Mouse (Mus musculus) left cerebral cortex, adult 9 months (tissue): ENCODE measurements around the gene 4930402H24Rik.

Experiments used
- DNase-seq, 2 experiments: peaks; one replicate each; pipeline ENCODE4 v3.0.0; 2022; ENCODE audit warnings: low spot score in 2 of 2

4930402H24Rik gene

DNA sequence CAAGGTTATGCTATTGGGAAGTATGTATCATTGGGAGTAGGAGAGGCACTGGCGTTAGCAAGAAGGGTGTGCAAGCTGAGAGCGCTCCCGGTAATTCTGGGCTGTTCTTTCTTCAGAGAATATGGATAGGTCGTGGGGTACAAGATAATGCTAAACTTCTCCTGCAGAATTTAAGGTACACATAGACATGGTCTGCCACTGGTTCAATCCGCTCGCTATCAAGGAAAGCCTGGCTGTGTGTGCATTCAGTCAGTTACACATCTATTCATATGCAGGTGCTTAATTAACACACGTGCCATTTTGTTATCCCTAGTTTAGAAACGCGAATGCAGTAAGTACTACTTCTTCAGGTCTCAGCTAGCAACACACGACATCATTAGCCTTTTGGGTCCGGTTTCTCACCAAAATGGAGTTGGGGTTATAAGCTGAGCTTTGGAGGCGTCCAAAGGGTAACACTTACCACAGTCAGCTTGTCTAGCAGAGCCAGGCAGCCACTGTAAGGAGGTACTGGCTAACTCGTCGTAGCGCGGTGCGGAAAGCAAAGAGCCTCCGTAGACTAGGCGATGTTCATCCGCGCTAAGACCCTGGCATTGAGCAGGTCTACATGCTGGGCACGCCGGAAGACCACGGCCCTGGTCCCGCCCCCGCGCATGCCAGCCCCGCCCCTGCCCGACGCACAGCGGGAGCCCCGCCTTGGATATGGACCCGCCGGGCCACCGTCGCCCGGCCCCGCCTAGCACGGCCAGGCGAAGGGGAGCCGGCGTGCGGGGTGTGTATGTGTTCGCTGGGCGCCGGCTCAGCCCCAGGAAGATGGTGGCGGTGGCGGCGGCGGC is at the start of gene 4930402H24Rik, which contains the start of gene Atrn:
Gene 4930402H24Rik (minus strand): TSS at position 656 of the 833 bp plus-strand sequence.
Gene Atrn (plus strand): TSS at position 745 of the 833 bp plus-strand sequence.
- DNase-seq: peak; percentile 72 to 83

DNA sequence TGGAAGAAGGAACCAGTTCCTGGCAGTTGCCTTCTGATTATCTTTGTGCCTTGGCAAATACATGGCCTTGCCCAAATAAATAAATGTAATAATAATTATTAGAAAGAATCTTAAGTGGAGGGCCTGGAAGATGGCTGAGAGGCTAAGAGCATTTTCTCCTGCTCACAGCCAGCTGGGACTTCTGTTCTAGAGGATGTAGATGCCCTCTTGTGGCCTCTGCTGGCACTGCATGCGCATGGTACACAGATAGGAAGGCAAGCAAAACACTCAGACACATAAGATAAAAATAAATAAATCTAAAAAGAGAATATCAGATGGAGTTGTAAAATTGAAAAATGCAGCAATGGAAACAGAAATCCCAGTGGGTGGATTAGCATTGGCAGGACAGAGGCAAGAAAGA is 44.3 kb upstream of the 4930402H24Rik start:
- peak; percentile 66 to 97 for DNase-seq

DNA sequence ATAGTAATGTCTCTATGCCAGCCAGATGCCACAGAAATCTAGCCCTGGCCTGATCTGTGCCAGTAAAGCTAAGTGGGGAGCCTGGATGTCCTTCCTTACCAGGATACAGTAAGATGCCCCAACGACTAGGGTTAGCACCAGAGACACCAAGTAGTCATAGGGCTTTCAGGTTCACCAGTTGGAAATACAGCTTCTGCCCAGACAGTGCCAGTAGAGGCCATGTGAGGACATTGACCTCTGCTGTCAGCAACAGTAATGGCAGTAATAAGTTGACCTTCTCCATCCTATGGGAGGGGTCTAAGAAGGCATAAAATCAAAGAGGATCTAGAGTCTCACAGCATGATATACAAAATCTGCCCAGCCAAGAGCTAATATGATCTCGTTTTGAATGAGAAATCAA is 43.6 kb upstream of the 4930402H24Rik start:
- DNase-seq: no peak

DNA sequence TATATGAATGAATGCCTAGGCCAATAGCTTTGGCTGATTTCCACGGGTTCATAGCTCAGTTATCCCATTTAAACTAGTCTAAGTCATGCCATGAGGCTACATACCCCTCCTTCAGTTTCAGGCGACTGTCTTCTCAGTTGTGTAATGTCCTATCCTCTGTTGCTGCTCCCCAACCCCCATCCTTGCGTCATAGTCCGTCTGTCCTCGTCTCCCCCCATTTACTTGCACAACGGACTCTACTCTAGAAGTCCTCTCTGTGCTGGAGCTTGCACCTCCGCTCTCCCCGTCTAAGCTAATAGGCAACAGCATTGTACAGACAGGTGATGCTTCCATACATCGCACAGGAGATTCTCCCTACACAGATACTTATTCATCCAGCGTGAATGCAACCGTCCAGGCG is 26.7 kb upstream of the 4930402H24Rik start:
- DNase-seq: no peak

DNA sequence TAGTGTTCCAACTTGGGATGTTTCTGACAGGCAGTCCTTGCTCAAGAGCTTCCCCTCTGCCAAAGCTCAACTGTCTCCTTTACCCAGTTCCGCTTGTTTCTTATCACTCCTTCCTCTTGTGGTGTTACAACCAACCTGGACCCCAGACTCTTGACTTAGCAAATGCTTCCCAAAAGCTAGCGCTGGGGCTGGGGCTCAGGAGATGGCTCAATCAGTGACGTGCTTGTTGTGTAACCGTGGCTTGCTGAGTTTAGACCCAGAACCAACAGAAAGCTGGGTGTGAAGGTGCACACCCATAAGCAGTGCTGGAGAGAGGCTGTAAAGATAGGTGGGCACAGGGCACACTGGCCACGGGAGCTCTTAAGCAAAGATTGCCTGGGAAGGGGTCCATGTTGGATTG is 23.8 kb upstream of the 4930402H24Rik start:
- no peak for DNase-seq

DNA sequence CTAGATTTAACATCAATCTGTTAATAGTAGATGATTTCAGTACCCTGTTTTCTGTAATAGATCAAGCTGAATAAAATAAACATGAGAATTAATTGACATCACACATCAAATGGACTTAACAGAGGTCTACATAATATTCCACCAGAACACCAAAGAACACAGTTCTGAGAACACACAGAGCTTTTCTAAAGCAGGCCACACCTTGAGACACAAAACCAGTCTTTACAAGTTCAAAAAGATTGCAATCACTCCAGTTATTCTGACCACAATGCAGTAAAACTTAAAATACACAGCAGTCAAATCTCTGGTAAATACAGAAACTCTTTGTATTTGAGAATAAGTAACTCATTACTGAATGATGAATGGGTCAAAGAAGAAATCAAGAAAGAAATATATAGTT is 22.3 kb upstream of the 4930402H24Rik start:
- DNase-seq: no peak

DNA sequence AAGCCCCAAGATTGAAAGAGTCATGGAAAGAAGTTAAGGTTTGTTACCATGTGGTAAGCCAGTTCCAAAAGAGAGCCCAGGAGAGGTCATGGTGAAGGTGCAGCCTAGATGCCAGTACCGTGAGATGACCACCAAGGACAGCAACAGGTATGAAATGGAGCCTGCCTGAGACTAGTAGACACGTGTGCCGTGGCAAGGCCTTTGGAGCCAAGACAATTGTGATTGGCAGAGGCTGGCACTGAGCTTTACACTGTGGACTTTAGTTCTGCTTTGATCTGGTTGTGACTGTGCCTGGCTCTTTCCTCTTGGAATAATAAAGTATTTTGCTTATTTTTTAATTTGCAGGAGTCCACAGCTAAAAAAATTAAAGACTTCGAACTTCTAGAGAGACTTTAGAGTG is 21.8 kb upstream of the 4930402H24Rik start:
- DNase-seq: no peak

DNA sequence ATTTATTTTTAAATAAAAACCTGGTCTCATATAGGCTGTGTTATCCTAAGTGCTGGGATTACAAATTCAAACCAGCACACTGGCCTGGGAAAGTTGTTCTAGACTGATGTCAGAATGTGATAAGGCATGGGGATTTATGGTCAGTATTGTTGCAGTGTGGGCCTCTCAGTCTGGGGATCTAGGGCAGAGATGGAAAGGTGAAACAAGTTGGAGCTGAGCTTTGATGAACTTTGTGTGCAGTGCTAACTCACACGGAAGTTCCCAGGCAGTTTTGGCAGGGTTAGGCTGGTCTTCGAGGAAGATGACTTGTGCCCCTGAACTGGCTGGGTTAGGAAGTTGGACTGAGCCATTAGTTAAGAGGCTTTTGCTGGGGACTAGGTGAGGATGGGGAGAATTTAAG is 18.7 kb upstream of the 4930402H24Rik start:
- no peak for DNase-seq

DNA sequence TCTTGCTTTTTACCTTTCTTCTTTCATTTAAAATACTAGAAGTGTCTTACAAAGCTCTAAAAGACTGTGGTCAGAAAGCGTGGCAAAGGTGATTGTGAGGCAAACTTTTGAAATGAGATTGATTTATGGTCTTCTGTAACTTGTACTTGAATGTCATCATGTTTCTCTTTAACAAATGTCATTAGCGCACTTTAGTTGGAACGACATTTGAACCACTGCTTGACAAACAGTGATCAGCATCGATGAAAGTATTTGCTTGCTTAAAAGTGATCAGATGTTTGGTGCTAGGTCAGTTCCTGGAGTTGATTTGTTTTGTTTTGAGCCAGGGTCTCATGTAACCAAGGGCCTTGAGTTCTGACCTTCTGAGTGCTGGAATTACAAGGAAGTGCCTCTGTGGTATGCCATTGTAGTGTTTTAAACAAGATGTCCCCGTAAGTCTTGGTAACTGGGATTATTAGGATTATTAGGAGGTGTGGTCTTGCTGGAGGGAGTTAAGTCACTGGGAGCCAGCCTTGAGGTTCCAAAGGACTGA is 12.9 kb upstream of the 4930402H24Rik start:
- DNase-seq: no peak

DNA sequence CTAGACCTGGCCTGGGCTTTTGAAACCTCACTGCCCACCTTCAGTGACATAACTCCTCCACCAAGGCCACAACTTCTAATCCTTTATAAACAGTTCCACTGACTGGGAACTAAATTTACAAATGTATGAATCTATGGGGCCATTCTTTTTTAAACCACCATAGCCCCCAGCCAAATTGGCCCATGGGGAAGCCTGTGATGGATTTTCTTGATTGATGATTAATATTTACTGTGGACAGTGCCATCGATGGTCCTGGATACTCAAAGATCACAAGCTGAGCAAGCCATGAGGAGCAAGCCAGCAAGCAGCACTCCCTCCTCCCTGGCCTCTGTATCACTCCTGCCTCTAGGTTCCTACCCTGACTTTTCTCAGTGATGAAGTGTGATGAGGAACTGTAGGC is 11.5 kb upstream of the 4930402H24Rik start:
- no peak for DNase-seq

DNA sequence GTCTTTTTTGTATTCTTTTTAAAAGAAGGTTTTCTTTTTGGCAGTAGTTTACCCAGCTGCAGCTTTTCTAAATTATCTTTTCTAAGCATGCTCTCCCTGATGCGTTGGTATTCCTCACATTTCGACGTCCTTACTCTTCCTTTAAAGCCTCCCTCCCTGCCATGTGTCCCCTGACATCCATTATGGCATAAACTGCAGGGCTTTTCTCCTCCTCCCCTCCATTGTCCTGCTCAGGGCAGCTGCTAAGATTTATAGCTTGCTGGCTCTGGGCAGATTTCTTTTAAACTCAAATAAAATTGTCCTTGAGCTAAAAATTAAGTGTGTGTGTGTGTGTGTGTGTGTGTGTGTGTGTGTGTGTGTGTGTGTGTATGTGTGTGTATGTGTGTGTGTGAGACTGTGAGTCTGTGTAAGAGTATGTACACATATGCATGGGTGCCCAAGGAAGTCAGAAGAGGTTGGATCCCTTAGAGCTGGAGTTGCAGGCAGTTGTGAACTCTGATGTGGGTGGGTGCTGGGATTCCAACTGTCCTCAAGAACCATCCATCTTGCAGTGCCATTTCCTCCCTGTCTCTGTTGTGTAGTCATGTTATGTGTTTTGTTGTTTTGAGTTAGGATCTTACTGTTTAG is 10.4 kb upstream of the 4930402H24Rik start:
- DNase-seq: no peak

DNA sequence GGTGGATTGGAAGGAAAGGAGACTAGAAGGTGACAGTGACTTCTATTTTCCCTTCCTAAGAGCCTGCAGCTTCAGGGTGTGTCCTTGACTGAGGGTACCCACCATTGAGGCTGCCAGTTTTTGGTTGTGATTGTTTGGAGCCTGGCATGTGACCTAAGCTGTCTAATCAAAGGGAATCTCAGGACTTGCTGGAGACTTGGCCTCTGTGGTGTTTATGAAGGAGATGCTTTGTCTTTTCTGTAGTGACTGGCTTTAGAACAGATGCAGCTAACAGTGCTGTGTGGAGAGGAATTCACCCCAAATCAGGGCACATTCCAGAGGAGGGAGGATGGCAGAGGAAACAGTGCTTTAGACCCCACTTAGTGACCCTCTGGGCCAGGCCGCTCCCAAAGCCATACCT is 8.7 kb upstream of the 4930402H24Rik start:
- DNase-seq: no peak

DNA sequence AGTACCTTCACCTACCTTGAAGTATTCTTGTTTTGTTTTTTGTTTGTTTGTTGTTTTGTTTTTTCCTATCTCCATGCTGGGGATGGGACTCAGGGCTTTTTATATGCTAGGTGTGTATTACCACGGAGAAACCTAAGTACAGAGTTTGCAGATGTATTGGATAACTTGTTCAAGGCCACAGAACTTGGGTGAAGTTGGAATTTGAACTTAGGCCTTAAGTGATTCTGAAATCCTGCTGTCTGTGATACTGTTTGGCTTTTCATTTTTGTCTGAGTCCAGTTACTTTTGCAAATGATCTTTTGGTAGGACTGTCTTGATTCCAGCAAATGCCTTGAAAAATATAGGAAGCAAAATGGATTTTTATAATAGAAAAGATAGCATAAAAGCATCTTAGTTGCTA is 5.5 kb upstream of the 4930402H24Rik start:
- no peak for DNase-seq

DNA sequence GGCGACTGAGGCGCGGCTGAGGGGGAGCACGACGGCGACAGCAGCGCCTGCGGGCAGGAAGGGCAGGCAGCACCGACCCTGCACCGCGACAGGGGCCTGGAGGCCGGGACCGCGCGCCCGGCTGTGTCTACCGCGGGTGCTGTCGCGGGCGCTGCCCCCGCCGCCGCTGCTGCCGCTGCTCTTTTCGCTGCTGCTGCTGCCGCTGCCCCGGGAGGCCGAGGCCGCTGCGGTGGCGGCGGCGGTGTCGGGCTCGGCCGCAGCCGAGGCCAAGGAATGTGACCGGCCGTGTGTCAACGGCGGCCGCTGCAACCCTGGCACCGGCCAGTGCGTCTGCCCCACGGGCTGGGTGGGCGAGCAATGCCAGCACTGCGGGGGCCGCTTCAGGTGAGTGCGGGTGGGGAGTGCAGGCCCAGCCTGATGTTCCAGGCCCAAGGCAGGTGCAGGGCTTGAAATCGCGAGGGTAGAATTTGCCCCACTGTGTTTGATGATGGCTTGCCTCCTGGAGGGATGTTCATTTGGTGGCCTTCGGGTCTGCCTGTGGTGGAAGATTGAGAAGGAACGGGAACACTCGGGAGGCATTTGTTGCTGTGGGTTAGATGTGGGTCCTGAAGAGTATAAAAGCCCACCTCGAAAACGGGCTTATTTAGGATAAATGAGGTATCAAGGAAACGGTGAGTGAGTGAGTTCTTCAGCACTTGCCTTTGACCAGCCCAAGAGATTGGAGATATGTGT is 544 bp upstream of the 4930402H24Rik start:
- DNase-seq: peak in 1 of 2 experiments; percentile 28

DNA sequence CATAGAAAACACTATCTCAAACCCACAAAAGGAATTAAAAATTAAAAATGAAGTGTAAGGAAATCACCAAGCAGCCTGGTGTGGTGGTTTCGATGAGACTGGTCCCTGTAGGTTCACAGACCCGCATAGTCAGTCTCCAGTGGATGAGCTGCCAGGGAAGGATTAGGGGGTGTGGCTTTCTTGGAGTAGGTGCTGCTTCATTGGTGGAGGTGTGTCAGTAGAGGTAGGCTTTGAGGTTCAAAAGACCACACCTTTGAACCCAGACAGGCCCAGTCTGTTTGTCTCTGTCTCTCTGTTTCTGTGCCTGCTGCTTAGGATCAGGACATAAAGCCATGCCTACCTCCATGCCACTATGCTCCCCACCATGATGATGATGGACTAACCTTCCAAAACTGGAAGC is 7.4 kb downstream of the 4930402H24Rik start:
- DNase-seq: no peak

DNA sequence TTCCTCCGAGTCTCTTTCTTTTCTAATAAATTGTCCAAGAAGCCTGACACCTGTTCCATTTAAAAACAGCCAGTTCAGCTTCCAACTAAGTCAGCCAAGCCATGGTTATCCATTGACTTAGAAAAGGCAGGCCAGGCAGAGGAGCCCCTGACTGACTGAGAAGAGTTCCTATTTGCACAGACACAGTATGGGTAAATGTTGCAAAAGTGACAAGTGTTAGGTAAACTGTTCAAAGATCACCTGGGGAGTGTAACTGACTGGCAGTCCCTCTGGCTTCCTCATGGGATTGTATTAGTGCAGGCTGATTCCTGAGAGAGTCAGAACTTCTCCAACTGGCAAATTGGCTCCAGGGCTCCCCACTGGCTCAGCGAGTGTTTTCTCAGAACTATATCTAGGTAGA is 8.3 kb downstream of the 4930402H24Rik start:
- no peak for DNase-seq

DNA sequence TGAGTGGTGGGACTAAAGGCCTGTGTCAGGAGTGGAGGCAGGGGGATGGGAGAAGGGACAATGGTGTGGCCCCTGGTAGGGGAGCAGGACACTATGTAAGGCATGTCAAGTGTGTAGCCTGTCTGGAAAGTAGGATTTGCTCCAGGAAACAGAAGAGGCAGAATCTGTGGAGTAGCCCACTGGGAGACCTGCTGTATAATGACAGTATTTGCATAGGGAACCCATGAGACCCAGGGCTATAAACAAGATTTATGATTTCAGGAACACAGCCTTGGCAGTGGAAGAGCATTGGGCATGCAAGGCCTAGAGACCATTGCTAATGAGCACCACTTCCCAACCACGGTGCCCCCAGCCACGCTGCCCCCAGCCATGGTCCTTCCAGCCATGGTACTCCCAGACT is 9.3 kb downstream of the 4930402H24Rik start:
- DNase-seq: no peak

DNA sequence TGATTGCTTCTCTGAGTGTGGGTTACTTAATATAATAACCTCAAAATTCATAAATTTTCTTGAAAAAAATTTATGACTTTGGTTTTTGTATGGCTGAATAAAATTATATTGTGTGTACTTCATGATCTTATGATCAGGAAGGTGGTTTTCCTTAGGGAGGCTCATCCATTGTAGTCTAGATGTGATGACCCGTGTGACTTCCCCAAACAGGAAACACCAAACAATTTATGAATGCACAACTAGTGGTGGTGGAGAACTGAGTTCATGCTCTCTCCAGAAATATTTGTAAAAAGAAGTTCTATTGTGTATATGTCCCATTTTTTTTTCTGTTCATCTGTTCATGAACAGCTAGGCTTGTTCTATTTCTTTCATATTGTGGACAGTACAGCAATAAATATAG is 18.8 kb downstream of the 4930402H24Rik start:
- no peak for DNase-seq

DNA sequence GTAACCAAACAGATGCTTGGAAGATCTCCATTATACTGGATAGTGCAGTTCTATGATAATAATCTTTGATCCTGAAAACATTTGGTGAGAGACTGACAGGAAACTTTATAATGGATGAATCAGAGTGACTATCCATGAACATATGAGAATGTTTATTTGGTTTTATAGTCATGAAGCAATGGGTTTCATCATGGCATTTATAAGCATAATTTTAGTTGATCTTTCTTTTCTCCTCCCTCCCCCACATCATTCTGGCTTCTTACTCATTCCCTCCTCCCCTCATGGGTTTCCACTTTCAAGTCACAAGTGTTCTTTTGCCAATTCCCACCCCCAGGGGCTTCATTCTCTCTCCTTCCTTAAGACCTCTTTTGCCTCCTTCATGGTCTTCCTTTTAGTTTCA is 19.2 kb downstream of the 4930402H24Rik start:
- DNase-seq: no peak

DNA sequence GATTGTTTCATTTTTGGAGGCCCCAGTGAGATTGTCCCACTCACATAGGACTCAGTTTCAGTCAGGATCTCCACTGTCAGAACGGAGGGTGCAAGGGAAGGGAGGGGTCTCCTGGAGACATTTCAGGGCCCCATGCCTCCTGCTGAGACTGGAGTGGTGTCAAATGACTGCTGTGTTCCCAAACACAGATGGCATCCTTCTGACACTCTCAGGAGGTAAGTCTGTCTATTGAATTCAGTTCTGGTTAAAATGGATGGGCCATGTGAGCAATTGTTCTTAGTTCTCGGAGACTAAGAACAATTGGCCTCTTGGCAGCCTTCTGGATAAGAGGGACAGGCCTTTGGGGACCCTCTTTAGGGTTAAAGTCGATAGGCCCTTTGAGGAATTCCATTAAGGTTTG is 28.8 kb downstream of the 4930402H24Rik start:
- no peak for DNase-seq

DNA sequence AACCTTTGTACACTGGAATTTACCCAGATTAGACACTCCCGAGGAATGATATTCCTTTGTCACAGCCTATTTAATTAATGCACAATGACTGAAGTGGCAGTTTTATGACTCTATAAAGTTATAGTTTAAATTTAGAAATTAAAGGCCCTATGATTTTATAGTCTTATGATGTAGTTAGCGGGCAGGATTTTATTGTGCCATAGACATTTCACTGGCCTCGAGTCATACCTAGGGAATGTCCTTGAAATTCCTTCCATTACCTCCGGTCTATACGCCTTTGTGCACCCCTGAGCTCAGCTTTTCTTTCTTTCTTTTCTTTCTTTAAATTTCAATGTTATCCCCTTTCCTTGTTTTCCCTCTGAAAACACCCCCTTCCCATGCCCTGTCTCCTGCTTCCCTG is 35.3 kb downstream of the 4930402H24Rik start:
- no peak for DNase-seq

DNA sequence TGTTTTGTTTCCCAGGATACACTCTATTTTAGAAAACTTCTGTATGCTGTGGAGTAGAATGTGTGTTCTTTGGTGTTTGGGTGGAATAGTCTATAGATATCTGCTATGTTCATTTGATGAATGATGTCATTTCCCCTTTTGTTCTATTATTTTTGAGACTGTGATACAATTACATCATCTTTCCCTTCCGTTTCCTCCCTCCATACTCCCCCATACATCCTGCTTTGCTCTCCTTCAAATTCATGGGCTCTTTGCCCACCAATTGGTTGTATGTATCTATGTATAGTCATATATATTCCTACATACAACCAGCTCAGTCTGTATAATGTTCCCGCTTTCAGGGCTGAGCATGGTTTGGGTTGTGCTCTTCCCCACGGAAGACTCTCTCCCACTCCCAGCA is 44.1 kb downstream of the 4930402H24Rik start:
- DNase-seq: no peak
